Mouse (Mus musculus): Measurements from ENCODE around the gene Pet100. TPM values are rescaled to one million over a fixed set of nuclear protein-coding genes. Genes with fewer than 3 reads are reported as not detected.

Pet100 gene
- polyA plus RNA-seq, 1 experiment from 2014 or later: 86.6 TPM

DNA sequence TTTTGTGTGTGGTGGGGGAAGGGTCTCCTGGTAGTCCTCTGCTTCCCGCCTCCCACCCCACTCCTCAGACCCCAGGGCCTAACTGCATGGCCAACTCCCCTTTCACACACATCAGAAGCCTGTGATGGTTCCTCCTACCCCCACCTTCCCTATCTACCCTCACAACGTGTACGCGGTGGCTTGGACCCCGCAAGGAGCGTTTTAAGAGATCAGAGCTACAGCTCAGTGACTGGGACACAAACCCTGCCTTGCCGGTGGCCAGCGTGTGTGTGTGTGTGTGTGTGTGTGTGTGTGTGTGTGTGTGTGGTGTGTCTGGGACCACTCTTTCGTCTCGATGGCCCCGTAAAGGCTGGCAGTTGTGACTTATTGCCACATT is 33.1 kb upstream of the Pet100 start:
- H3K9me3 ChIP-seq (ENCODE audit: control insufficient read depth, low read length): no peaks in the 10 kb centered on the region
- peak overlapping the region; percentile 83 for H3K4me2 ChIP-seq (ENCODE audit: low read depth, low read length)
- ATAC-seq: peak; percentile 54
- H3K27me3 ChIP-seq (replicated peaks; ENCODE audit: control insufficient read depth, insufficient read depth, low read length): peaks cover 3% of the 10 kb centered on the region; the same call in 1 of the 2 replicates
- H3K27ac ChIP-seq (ENCODE audit: low read length): peak overlapping the region; percentile 93
- H3K36me3 ChIP-seq (ENCODE audit: control insufficient read depth, insufficient read depth, low read length): no peaks in the 10 kb centered on the region
- peak overlapping the region; percentile 73 for H3K4me3 ChIP-seq (ENCODE audit: low read length)
- 0 out of 2 replicates have a peak, but pooled peaks cover 2% of the 10 kb centered on the region for H3K4me1 ChIP-seq (ENCODE audit: control insufficient read depth, insufficient read depth, low read length)
- H3K9ac ChIP-seq (ENCODE audit: low read depth, low read length): peak overlapping the region; percentile 87
- WGBS: 5% methylated on average over 11 of the region's 11 CpGs

DNA sequence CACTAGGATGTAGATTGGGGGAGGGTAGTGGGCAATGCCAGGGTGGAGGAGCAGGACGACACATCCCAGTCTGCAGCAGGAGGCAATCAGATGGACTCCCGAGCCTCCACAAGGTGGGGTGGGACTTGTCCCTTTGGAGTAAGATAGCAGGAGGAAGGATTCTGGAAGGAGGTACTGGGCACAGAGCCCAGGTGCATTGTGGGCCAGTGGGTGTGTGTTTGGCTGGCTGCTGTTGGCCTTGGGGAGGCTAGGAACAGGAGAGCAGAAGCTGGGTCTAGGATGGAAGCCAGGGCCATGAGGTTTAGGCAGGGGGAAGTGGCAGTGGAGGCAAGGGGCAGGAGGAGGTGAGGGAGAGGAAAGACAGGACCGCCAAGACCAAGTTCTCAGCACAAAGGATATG is 27.9 kb upstream of the Pet100 start:
- Histone ChIP-seq H3K27ac (ENCODE audit: low read length) (no peak overlapping the region), H3K4me3 (ENCODE audit: low read length) (no peak overlapping the region), H3K36me3 (ENCODE audit: control insufficient read depth, insufficient read depth, low read length) (no peaks in the 10 kb centered on the region), H3K9me3 (ENCODE audit: control insufficient read depth, low read length) (no peaks in the 10 kb centered on the region), H3K4me2 (ENCODE audit: low read depth, low read length) (no peak overlapping the region), H3K4me1 (ENCODE audit: control insufficient read depth, insufficient read depth, low read length) (peaks cover 10% of the 10 kb centered on the region; the same call in 1 of the 2 replicates), H3K27me3 (replicated peaks; ENCODE audit: control insufficient read depth, insufficient read depth, low read length) (no peaks in the 10 kb centered on the region), H3K9ac (ENCODE audit: low read depth, low read length) (no peak overlapping the region)
- 45% methylated on average over 3 of the region's 3 CpGs for WGBS
- ATAC-seq: peak; percentile 22; the same call in 1 of the 2 replicates

DNA sequence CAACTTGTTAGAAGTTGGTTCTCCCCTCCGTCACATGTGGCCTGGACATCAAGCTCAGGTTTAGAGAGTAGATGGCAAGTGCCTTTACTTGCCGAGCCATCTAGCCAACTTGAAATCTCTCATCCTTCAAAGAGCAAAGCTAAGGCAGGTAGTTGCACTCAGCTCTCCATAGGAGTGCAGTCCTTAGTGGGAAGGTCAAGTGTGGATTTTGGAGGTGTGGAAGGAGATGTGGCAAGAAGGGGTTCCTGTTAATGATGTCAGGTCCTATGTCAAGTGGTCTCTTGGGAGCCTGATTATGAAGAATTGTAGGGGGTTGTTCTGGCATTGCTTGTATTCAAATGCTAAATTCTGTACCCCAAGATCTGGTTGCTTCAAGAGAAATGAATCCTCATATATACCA is 26.9 kb upstream of the Pet100 start:
- no peak for ATAC-seq
- WGBS: 86% methylated on average over 2 of the region's 2 CpGs
- H3K27me3 ChIP-seq (replicated peaks; ENCODE audit: control insufficient read depth, insufficient read depth, low read length): no peaks in the 10 kb centered on the region
- H3K36me3 ChIP-seq (ENCODE audit: control insufficient read depth, insufficient read depth, low read length): no peaks in the 10 kb centered on the region
- H3K4me1 ChIP-seq (ENCODE audit: control insufficient read depth, insufficient read depth, low read length): peaks cover 10% of the 10 kb centered on the region; the same call in 1 of the 2 replicates
- H3K27ac ChIP-seq (ENCODE audit: low read length): no peak overlapping the region
- no peak overlapping the region for H3K9ac ChIP-seq (ENCODE audit: low read depth, low read length)
- no peak overlapping the region for H3K4me3 ChIP-seq (ENCODE audit: low read length)
- H3K4me2 ChIP-seq (ENCODE audit: low read depth, low read length): no peak overlapping the region
- no peaks in the 10 kb centered on the region for H3K9me3 ChIP-seq (ENCODE audit: control insufficient read depth, low read length)

DNA sequence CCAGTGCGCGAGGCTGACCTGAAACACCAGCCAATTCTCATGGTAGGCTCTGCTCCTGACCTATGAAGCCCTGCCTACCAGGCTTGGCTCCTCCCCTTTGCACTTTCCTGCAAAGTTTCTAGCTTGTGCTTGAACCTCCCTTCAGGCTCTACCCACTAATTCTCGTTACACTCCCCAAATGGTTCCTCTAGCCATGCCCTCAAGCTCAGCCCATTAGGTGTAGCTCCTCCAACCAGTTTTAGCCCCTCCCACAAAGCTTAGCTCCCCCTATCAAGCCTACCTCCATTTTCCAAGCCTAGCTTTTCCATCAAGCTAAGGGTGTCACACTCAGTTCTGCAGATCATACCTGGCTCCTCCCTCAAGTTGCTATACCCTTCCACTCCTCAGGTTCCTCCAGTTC is 23.3 kb upstream of the Pet100 start:
- H3K27ac ChIP-seq (ENCODE audit: low read length): no peak overlapping the region
- H3K36me3 ChIP-seq (ENCODE audit: control insufficient read depth, insufficient read depth, low read length): no peaks in the 10 kb centered on the region
- no peak overlapping the region for H3K4me2 ChIP-seq (ENCODE audit: low read depth, low read length)
- no peaks in the 10 kb centered on the region for H3K9me3 ChIP-seq (ENCODE audit: control insufficient read depth, low read length)
- H3K27me3 ChIP-seq (replicated peaks; ENCODE audit: control insufficient read depth, insufficient read depth, low read length): no peaks in the 10 kb centered on the region
- no peak overlapping the region for H3K4me3 ChIP-seq (ENCODE audit: low read length)
- peaks cover 10% of the 10 kb centered on the region; the same call in 1 of the 2 replicates for H3K4me1 ChIP-seq (ENCODE audit: control insufficient read depth, insufficient read depth, low read length)
- H3K9ac ChIP-seq (ENCODE audit: low read depth, low read length): no peak overlapping the region
- 59% methylated on average over 3 of the region's 3 CpGs for WGBS
- peak; percentile 25; the same call in 1 of the 2 replicates for ATAC-seq

DNA sequence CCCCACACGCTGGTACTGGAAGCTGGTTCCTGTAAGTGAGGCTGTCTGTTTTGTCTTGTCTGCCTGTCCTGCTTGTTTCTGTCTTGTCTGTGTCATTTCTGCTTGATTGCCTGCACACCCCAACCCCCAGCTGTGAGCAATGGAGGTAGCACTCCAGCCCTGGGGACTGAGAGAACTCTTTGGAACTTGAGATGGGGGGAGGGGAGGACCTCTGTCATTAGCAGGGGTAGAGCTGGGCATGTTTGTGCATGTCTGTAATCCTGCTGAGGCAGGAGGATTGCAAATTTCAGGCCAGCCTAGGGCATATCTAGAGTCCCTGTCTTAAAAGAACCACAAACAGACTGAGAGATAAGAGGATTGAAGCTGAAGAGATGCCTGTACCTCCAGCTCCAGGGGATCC is 22.1 kb upstream of the Pet100 start:
- ATAC-seq: no peak
- Histone ChIP-seq H3K9ac (ENCODE audit: low read depth, low read length) (no peak overlapping the region), H3K4me2 (ENCODE audit: low read depth, low read length) (no peak overlapping the region), H3K4me3 (ENCODE audit: low read length) (no peak overlapping the region), H3K27me3 (replicated peaks; ENCODE audit: control insufficient read depth, insufficient read depth, low read length) (no peaks in the 10 kb centered on the region), H3K36me3 (ENCODE audit: control insufficient read depth, insufficient read depth, low read length) (no peaks in the 10 kb centered on the region), H3K27ac (ENCODE audit: low read length) (no peak overlapping the region), H3K9me3 (ENCODE audit: control insufficient read depth, low read length) (no peaks in the 10 kb centered on the region), H3K4me1 (ENCODE audit: control insufficient read depth, insufficient read depth, low read length) (peaks cover 4% of the 10 kb centered on the region; the same call in 1 of the 2 replicates)
- 80% methylated on average over 1 of the region's 1 CpGs for WGBS

DNA sequence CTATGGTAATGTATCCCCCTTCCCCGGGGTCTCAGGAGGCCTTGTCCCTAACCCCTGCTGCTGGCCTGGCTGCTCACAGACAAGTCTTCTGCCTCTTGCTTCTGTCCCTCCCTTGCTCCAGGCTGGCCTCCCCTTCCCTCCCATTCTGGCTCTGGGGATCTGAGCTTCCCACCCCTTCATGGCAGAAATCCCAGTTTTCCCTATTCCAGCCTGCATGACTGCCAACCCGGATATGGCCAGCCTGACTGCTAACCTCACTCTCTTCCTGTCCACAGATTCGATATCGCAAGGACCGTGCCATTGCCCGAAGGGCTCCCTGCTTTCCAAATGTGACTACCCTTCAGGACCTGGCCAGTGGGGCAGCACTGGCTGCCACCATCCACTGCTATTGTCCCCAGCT is 20.9 kb upstream of the Pet100 start:
- no peaks in the 10 kb centered on the region for H3K9me3 ChIP-seq (ENCODE audit: control insufficient read depth, low read length)
- no peak overlapping the region for H3K27ac ChIP-seq (ENCODE audit: low read length)
- 82% methylated on average over 6 of the region's 6 CpGs for WGBS
- no peaks in the 10 kb centered on the region for H3K4me1 ChIP-seq (ENCODE audit: control insufficient read depth, insufficient read depth, low read length)
- no peak overlapping the region for H3K4me2 ChIP-seq (ENCODE audit: low read depth, low read length)
- no peaks in the 10 kb centered on the region for H3K36me3 ChIP-seq (ENCODE audit: control insufficient read depth, insufficient read depth, low read length)
- no peak overlapping the region for H3K9ac ChIP-seq (ENCODE audit: low read depth, low read length)
- H3K4me3 ChIP-seq (ENCODE audit: low read length): no peak overlapping the region
- ATAC-seq: no peak
- H3K27me3 ChIP-seq (replicated peaks; ENCODE audit: control insufficient read depth, insufficient read depth, low read length): no peaks in the 10 kb centered on the region

DNA sequence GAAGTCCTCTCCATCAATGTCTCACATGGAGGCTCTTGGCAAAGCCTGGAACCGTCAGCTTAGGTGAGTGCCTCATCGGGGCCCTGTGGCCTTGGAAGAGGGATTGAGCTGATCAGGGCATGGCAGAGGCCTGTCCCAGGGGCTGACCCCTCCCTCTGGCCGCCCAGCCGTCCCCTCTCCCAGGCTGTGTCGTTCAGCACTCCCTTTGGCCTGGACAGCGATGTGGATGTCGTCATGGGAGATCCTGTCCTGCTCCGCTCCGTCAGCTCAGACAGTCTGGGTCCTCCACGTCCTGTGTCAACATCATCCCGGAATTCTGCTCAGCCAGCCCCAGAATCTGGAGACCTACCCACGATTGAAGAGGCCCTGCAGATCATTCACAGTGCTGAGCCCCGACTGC is 17.9 kb upstream of the Pet100 start:
- Histone ChIP-seq H3K4me2 (ENCODE audit: low read depth, low read length) (no peak overlapping the region), H3K4me3 (ENCODE audit: low read length) (no peak overlapping the region), H3K27me3 (replicated peaks; ENCODE audit: control insufficient read depth, insufficient read depth, low read length) (no peaks in the 10 kb centered on the region), H3K9me3 (ENCODE audit: control insufficient read depth, low read length) (no peaks in the 10 kb centered on the region), H3K4me1 (ENCODE audit: control insufficient read depth, insufficient read depth, low read length) (0 out of 2 replicates have a peak, but pooled peaks cover 2% of the 10 kb centered on the region), H3K9ac (ENCODE audit: low read depth, low read length) (no peak overlapping the region), H3K27ac (ENCODE audit: low read length) (no peak overlapping the region), H3K36me3 (ENCODE audit: control insufficient read depth, insufficient read depth, low read length) (no peaks in the 10 kb centered on the region)
- 72% methylated on average over 13 of the region's 13 CpGs for WGBS
- no peak for ATAC-seq

DNA sequence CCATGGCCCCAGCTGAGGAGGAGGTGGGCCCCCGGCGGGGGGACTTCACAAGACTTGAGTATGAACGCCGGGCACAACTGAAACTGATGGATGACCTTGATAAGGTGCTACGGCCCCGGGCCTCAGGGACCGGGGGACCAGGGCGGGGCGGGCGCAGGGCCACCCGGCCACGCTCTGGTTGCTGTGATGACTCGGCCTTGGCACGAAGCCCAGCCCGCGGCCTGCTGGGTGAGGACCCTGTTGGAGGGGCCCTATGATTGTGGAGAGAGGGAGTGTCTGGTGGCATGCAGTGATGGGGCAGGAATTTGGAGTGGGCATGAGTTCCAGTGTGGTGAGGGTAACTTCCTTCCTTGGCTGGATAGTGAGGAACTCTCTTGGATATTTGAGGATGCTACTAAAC is 14.8 kb upstream of the Pet100 start:
- no peak overlapping the region for H3K27ac ChIP-seq (ENCODE audit: low read length)
- no peak overlapping the region for H3K4me3 ChIP-seq (ENCODE audit: low read length)
- H3K27me3 ChIP-seq (replicated peaks; ENCODE audit: control insufficient read depth, insufficient read depth, low read length): no peaks in the 10 kb centered on the region
- 64% methylated on average over 16 of the region's 16 CpGs for WGBS
- H3K4me1 ChIP-seq (ENCODE audit: control insufficient read depth, insufficient read depth, low read length): 0 out of 2 replicates have a peak, but pooled peaks cover 2% of the 10 kb centered on the region
- no peak overlapping the region for H3K4me2 ChIP-seq (ENCODE audit: low read depth, low read length)
- no peak overlapping the region for H3K9ac ChIP-seq (ENCODE audit: low read depth, low read length)
- 0 out of 2 replicates have a peak, but pooled peaks have one; percentile 19 for ATAC-seq
- peaks cover 15% of the 10 kb centered on the region for H3K36me3 ChIP-seq (ENCODE audit: control insufficient read depth, insufficient read depth, low read length)
- H3K9me3 ChIP-seq (ENCODE audit: control insufficient read depth, low read length): no peaks in the 10 kb centered on the region

DNA sequence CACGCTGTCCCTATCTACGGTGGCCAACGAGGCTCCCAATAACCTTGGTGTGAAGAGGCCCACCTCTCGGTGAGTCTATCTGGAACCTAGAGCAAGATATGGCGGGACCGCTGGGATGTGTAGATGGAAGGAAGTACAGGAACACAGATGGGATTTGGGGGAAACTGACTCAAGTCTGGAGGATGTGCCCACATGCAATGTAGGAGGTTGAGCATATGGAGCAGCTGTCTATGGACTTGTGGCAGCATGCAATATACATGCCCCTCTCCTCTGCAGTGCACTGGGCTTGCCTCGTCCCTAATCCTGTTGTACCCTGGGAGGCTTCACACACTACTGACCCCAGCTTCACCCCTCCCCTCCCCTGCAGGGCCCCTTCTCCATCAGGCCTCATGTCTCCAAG is 13.5 kb upstream of the Pet100 start:
- H3K4me2 ChIP-seq (ENCODE audit: low read depth, low read length): no peak overlapping the region
- H3K27me3 ChIP-seq (replicated peaks; ENCODE audit: control insufficient read depth, insufficient read depth, low read length): no peaks in the 10 kb centered on the region
- no peak overlapping the region for H3K4me3 ChIP-seq (ENCODE audit: low read length)
- peaks cover 19% of the 10 kb centered on the region for H3K36me3 ChIP-seq (ENCODE audit: control insufficient read depth, insufficient read depth, low read length)
- 0 out of 2 replicates have a peak, but pooled peaks cover 2% of the 10 kb centered on the region for H3K4me1 ChIP-seq (ENCODE audit: control insufficient read depth, insufficient read depth, low read length)
- ATAC-seq: no peak
- no peak overlapping the region for H3K9ac ChIP-seq (ENCODE audit: low read depth, low read length)
- no peaks in the 10 kb centered on the region for H3K9me3 ChIP-seq (ENCODE audit: control insufficient read depth, low read length)
- no peak overlapping the region for H3K27ac ChIP-seq (ENCODE audit: low read length)
- 86% methylated on average over 7 of the region's 7 CpGs for WGBS
